ENCODE assay signal across 7 mouse cellular contexts in the genomic region with DNA sequence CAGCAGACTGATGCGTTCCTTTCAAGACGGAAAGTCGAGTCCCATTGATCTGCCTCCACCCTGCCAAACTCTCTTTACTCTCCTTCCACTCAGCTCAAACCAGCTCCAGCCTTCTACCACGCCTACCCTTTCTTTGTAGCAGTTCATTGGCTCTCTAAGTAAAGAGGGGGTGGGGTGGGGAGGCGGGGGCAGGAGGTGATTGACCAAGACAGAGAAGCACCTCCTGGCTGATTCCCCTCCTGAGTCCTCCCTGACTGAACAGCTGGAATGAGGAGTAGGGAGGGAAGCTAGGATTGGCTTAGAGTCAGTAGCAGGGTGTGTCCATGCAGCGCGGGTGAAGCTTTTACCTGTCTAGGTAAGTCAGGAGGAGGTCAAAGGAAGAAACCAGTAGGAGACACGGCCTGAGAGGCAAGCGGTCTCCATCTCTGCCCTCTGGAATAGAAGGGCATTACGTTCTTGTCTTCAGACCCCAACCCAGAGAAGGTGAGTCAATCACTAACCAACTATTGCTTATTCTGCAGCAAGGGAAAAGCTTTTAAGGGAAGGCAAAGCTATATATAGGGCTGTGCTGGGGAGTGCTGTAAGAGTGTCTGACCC. TPM values are rescaled to one million over a fixed set of nuclear protein-coding genes. Genes with fewer than 3 reads are reported as not detected.
DNase-seq lines count a peak whose midpoint lies in the region; ATAC-seq and TF ChIP-seq lines count a peak whose summit lies in the region.

A gene (plus strand): TSS at position 236 of the 597 bp plus-strand sequence.

- H3K79me2 ChIP-seq in liver, adult 2 months (ENCODE audit: control insufficient read depth, insufficient read depth, low read length): peaks cover 3% of the 10 kb centered on the region; the same call in 1 of the 2 replicates

- H3K9me3 ChIP-seq in hindbrain, embryonic 14.5 days (ENCODE audit: control insufficient read depth, low read length): no peaks in the 10 kb centered on the region
- H3K9me3 ChIP-seq in neural tube, embryonic 12.5 days: no peaks in the 10 kb centered on the region

- H3K36me3 ChIP-seq in hindbrain, embryonic 14.5 days (replicated peaks; ENCODE audit: control insufficient read depth, insufficient read depth): no peaks in the 10 kb centered on the region
- peaks cover 1% of the 10 kb centered on the region for H3K36me3 ChIP-seq in liver, adult 2 months (ENCODE audit: control insufficient read depth, insufficient read depth, low read length)
- no peaks in the 10 kb centered on the region for H3K36me3 ChIP-seq in neural tube, embryonic 12.5 days

- CTCF ChIA-PET in Patski (lab: Charles Lee): interaction anchor here (1.1 to 1.5 kb wide), 2 partner anchors 11 to 13 kb away, joined by 3 read pairs; no protein-coding TSS in a partner anchor

- no peak within 1 kb of the TSS for H3K9ac ChIP-seq in hindbrain, embryonic 14.5 days
- no peak within 1 kb of the TSS for H3K9ac ChIP-seq in liver, adult 2 months (ENCODE audit: low read depth, low read length)
- H3K9ac ChIP-seq in neural tube, embryonic 12.5 days: no peak within 1 kb of the TSS

- POLR2A ChIA-PET in Patski (lab: Charles Lee): interaction anchor here (1.0 to 1.6 kb wide), 3 partner anchors 9 to 14 kb away, joined by 3 to 5 read pairs (median 4); no protein-coding TSS in a partner anchor

- peak within 1 kb of the TSS; percentile 18 for H3K4me3 ChIP-seq in bone marrow, adult 2 months (replicated peaks; ENCODE audit: control insufficient read depth, low read depth, low read length)
- no peak within 1 kb of the TSS for H3K4me3 ChIP-seq in hindbrain, embryonic 14.5 days (replicated peaks; ENCODE audit: low read length)
- peak within 1 kb of the TSS; percentile 27; the same call in 1 of the 2 replicates for H3K4me3 ChIP-seq in liver, adult 2 months (ENCODE audit: insufficient read depth, low read depth, low read length)
- H3K4me3 ChIP-seq in neural tube, embryonic 12.5 days: no peak within 1 kb of the TSS

- H3K27ac ChIP-seq in bone marrow, adult 2 months (ENCODE audit: control insufficient read depth, insufficient read depth, low read depth, low read length, poor library complexity): no peak within 1 kb of the TSS
- no peak within 1 kb of the TSS for H3K27ac ChIP-seq in hindbrain, embryonic 14.5 days
- no peak within 1 kb of the TSS for H3K27ac ChIP-seq in liver, adult 2 months (replicated peaks; ENCODE audit: insufficient read depth, low read depth, low read length)
- no peak within 1 kb of the TSS for H3K27ac ChIP-seq in neural tube, embryonic 12.5 days

- H3K4me2 ChIP-seq in hindbrain, embryonic 14.5 days (replicated peaks): no peak within 1 kb of the TSS; the same call in 1 of the 2 replicates
- H3K4me2 ChIP-seq in neural tube, embryonic 12.5 days (replicated peaks): peak within 1 kb of the TSS; percentile 40

- in situ Hi-C loops in Patski (cut with MboI; ENCODE audit: low pct_unique_long_range_greater_than_20kb): no loop called here

- no peak for TF ChIP-seq CTCF in Patski (IDR thresholded peaks at IDR 0.05)
- no peak for TF ChIP-seq CTCF in bone marrow, adult 2 months (IDR thresholded peaks at IDR 0.05; ENCODE audit: control insufficient read depth, insufficient read depth, low read length)
- no peak for TF ChIP-seq CTCF in liver, adult 2 months (IDR thresholded peaks at IDR 0.05; ENCODE audit: low read depth, low read length)

- peak; percentile 17 for DNase-seq in Patski (ENCODE audit: low read depth, low spot score)
- DNase-seq in hindbrain, embryonic 14.5 days (ENCODE audit: low spot score): no peak
- DNase-seq in liver, adult 2 months (ENCODE audit: extremely low read depth, low read depth, low spot score): peak; percentile 81
- DNase-seq in cerebellum, postnatal 36 days: no peak
- no peak for DNase-seq in spleen, postnatal 14 days (ENCODE audit: low spot score in 2 of 2)

- WGBS in bone marrow, adult 2 months: 72% methylated on average over 10 of the region's 10 CpGs
- WGBS in hindbrain, embryonic 14.5 days: 7% methylated on average over 10 of the region's 10 CpGs
- 25% methylated on average over 10 of the region's 10 CpGs for WGBS in liver, adult 2 months
- WGBS in neural tube, embryonic 12.5 days: 5% methylated on average over 10 of the region's 10 CpGs

- no peak for TF ChIP-seq POLR2A in bone marrow, adult 2 months (IDR thresholded peaks at IDR 0.05; ENCODE audit: borderline replicate concordance, control insufficient read depth, low read depth, low read length)
- no peak for TF ChIP-seq POLR2A in liver, adult 2 months (IDR thresholded peaks at IDR 0.05; ENCODE audit: extremely low read depth, insufficient read depth, low read length)

- peak; percentile 42 for ATAC-seq in Patski
- peak; percentile 53; the same call in 1 of the 2 replicates for ATAC-seq in hindbrain, embryonic 14.5 days (ENCODE audit: low FRiP score)
- 0 out of 2 replicates have a peak, but pooled peaks have one; percentile 48 for ATAC-seq in neural tube, embryonic 12.5 days (ENCODE audit: low FRiP score, low read depth)

- H3K27me3 ChIP-seq in Patski: no peaks in the 10 kb centered on the region
- no peaks in the 10 kb centered on the region for H3K27me3 ChIP-seq in hindbrain, embryonic 14.5 days (ENCODE audit: control insufficient read depth, insufficient read depth, low read length)
- H3K27me3 ChIP-seq in liver, adult 2 months (ENCODE audit: control insufficient read depth, insufficient read depth, low read length): no peaks in the 10 kb centered on the region
- no peaks in the 10 kb centered on the region for H3K27me3 ChIP-seq in neural tube, embryonic 12.5 days (replicated peaks)

- no peaks in the 10 kb centered on the region; the same call in 1 of the 2 replicates for H3K4me1 ChIP-seq in bone marrow, adult 2 months (ENCODE audit: control insufficient read depth, insufficient read depth, low read length)
- no peaks in the 10 kb centered on the region for H3K4me1 ChIP-seq in hindbrain, embryonic 14.5 days (replicated peaks; ENCODE audit: control insufficient read depth, insufficient read depth, low read length)
- H3K4me1 ChIP-seq in liver, adult 2 months (ENCODE audit: control insufficient read depth, insufficient read depth, low read length): peaks cover 14% of the 10 kb centered on the region
- H3K4me1 ChIP-seq in neural tube, embryonic 12.5 days: no peaks in the 10 kb centered on the region

RNA-seq across cellular contexts. Expression of the gene that starts here (rescaled TPM):
- polyA plus RNA-seq in Patski (2021): 11.1 TPM
- polyA plus RNA-seq in bone marrow, adult 2 months (2011; ENCODE audit: insufficient read depth, insufficient read length, low replicate concordance, missing spikeins): 1.9 and 2.6 TPM in 2 replicates
- polyA plus RNA-seq in hindbrain, embryonic 14.5 days (2014; fragmentation: Nextera tagmentation; extraction: Ambion mirVana): 0.74 and 1.2 TPM in 2 replicates
- 0.65 and 0.74 TPM in 2 replicates for total RNA-seq in liver, adult 2 months (2014; rRNA removed)
- 0.18 and 0.25 TPM in 2 replicates for polyA plus RNA-seq in liver, adult 2 months (2012; rRNA removed)
- 0.51 and 0.86 TPM in 2 replicates for polyA plus RNA-seq in neural tube, embryonic 12.5 days (2016; fragmentation: Nextera tagmentation; extraction: Ambion mirVana)

Comparison
In these comparisons a context has a peak if more than half of its experiments do, and no peak if none do; other contexts are left out.
1. Peak in DNase-seq and H3K4me3 ChIP-seq in liver, adult 2 months; RNA of the gene not detected or under 1 TPM.
2. Peak in ATAC-seq and H3K4me2 ChIP-seq in neural tube, embryonic 12.5 days; RNA of the gene not detected or under 1 TPM.